Mouse (Mus musculus): ENCODE data around the gene Rasgrp2.

Rasgrp2 gene

GRCm38 (mm10) chr19:6399285-6400095, at the start of gene Rasgrp2:
Gene Rasgrp2, plus strand, starts transcription at chr19:6399340.
- no peak for DNase-seq (ENCODE audit: low spot score)

GRCm38 (mm10) chr19:6351431-6352106, 47.6 kb upstream of the Rasgrp2 start:
- no peak for DNase-seq (ENCODE audit: low spot score)

GRCm38 (mm10) chr19:6352107-6352505, 47.0 kb upstream of the Rasgrp2 start:
- DNase-seq (ENCODE audit: low spot score): no peak

GRCm38 (mm10) chr19:6354030-6354429, 45.1 kb upstream of the Rasgrp2 start:
- DNase-seq (ENCODE audit: low spot score): no peak

DNA sequence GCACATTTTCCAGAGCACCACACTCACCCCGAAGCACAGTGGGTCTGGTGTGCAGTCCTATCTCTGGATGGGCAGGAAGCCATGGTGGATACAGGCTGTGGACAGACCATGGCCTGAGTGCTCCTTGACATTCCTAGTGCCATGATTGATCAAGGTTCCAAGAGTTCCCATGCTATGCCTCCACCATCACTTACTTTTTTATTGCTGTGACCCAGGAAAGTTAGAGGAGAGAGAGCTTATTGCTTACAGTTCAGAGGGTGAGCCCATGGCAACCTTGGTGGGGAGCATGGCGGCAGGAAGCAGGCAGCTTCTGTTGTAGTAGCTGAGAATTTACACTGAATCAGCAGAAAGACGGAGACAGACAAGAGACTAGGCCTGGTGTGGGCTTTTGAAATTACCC, 37.8 kb upstream of the Rasgrp2 start:
- no peak for DNase-seq (ENCODE audit: low spot score)

- no peak for DNase-seq (ENCODE audit: low spot score)
These were observed 36.1 kb upstream of the Rasgrp2 start for GRCm38 (mm10) chr19:6363091-6363410.

GRCm38 (mm10) chr19:6363411-6364240, 35.5 kb upstream of the Rasgrp2 start, which contains the start of gene Sf1:
Gene Sf1, plus strand, starts transcription at chr19:6363690.
- peak; percentile 99 for DNase-seq (ENCODE audit: low spot score)

GRCm38 (mm10) chr19:6364317-6364725, 34.8 kb upstream of the Rasgrp2 start:
- peak; percentile 88 for DNase-seq (ENCODE audit: low spot score)

GRCm38 (mm10) chr19:6364842-6365241, 34.3 kb upstream of the Rasgrp2 start:
- no peak for DNase-seq (ENCODE audit: low spot score)

DNA sequence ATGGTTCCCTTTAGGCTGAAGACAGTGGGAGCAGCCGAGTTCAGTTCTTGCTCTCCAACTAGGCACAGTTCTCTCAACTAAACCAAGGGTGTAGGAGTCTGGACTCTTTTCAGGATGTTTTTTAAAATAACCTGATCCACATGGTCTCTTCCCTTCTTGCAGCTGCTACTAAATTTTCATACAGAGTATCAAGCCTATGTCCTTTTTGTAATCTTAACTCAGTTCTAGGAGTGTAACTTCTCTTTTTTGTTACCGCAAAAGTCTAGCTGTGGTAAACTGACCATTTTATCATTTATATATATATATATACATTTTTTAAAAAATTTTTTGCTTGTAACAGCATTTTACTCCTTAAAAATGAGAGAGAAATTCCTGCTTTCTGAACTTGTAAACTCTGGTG, 29.0 kb upstream of the Rasgrp2 start:
- no peak for DNase-seq (ENCODE audit: low spot score)

- DNase-seq (ENCODE audit: low spot score): no peak
These were observed 26.7 kb upstream of the Rasgrp2 start for GRCm38 (mm10) chr19:6372433-6372832.

- DNase-seq (ENCODE audit: low spot score): peak; percentile 84
These were observed 25.4 kb upstream of the Rasgrp2 start for GRCm38 (mm10) chr19:6373539-6374400.

DNA sequence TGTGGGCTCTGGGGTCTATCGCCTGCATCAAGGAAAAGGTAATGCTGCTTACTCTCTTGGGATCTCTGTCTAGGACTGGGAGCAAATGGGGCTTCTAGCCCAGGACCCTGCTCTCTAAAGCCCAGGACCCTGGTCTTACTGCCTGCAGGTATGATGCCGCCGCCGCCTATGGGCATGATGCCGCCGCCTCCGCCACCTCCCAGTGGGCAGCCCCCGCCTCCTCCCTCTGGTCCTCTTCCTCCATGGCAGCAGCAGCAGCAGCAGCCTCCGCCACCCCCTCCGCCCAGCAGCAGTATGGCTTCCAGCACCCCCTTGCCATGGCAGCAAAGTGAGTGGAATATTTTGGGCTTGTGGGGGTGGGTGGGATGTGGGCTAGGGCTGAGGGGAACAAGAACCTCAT, 24.6 kb upstream of the Rasgrp2 start:
- no peak for DNase-seq (ENCODE audit: low spot score)

DNA sequence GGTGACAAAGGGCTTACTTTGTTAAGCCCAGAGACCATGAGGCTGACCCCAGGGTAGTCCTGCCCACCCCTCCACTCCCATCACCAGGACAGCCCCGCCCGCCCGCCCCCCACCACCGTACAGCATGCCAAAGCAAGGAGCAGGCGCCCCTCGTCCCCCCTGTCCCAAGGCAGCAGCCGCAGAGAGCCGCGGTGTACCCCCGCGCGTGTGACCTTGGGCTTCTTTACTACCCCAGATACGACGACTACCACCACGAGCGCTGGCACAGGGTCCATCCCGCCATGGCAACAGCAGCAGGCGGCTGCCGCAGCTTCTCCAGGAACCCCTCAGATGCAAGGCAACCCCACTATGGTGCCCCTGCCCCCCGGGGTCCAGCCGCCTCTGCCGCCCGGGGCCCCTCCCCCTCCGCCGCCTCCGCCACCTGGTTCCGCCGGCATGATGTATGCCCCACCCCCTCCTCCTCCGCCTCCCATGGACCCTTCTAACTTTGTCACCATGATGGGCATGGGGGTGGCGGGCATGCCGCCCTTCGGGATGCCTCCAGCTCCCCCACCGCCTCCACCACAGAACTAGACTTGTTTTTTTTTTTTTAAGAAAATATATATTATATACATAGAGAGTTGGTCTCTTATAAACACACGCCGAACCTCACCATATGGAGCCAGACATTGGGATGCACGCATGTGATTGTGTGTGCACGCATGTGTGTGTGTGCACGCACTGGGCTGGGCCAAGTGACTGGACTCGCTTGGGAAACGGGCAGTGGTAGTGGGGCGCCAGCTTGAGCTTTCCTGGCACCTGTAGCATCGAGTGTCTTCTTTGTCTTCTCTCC, 23.5 kb upstream of the Rasgrp2 start:
- DNase-seq (ENCODE audit: low spot score): no peak

GRCm38 (mm10) chr19:6376255-6376564, 22.9 kb upstream of the Rasgrp2 start:
- DNase-seq (ENCODE audit: low spot score): peak; percentile 53

DNA sequence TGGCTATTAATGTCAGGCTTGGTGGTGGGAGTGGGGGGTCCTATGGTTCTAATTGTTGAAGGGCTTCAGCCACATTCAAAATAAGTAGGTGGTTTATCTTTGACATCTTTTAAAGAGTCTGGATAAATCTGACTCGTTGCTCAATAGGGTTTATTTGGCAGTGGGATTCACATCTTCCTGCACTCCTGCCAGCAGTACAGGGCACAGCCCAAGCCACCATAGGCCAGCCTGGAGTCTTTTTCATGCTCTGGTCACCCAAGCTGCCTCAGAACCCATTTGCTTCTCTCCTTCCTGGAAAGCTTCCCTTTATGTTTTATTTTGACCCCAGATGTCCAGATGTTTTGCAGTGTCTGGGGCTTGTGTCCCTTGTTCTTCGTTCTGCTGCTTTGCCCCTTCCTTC, 22.5 kb upstream of the Rasgrp2 start:
- no peak for DNase-seq (ENCODE audit: low spot score)

DNA sequence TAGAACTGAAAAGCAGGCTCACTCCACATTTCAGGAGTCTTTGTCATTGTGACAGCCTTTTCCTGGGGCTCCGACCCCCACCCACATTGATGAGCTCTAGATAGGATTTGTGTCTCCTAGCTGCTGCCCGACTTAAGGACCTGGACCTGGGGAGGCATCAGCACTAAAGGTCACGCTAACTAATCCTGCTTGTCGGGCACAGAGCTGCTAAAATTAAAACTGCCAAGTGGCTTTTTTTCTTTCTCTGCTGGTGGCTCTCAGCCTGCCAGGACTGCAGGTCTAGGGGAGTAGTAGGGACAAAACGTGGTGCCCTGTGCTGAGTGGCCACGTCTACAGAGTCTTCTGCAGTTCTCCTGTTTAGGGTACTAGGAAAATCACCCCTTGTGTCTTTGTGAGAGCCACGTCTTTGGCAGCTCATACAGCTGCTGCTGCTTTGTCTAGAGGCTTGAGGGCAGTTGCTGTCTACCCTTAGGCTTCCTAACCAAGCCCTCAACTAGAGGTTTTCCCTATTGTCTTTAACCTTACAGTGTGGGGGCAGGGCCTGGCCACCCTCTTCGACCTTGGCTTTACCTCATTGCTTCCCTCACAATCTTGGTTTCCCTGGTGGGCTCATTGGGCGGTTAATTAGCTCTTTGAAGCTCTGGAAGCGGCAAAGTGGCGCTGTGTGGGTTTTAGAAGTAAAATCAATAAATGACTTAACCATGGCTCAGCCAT, 21.7 kb upstream of the Rasgrp2 start:
- no peak for DNase-seq (ENCODE audit: low spot score)

DNA sequence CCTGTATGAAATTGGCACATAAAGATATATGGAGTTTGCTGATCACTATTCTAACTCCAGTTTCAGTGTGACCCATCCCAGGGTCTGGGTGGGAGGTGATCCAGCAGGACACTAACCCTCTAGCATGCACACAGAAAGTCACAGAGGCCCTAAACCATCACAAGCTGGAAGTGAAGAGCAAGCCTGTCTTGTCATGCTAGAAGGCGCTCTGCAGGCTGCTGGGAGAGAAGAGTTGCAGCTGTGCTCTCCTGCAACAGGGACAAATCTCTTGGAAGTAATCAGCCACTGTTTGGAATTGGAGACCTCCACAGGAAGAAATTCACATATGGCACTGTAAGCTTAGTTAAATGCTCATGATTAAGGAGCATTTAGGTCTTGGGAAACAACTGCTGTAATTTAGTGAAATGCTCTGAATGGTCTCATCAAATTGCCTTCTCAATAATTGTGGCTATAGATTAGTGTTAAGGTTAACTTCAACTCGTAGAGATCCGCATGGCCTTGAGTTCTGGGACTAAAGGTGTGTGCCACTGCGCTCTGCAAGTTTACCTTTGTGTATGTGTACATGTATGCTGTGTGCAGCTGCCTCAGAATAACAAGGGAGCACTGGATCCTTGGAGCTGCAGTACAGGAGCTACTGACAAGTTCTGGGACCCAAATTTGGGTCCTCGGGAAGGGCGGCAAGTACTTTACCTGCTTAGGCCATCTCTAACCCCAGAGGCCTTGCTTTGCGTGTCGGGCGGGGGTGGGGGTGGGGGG, 18.6 kb upstream of the Rasgrp2 start:
- DNase-seq (ENCODE audit: low spot score): no peak

DNA sequence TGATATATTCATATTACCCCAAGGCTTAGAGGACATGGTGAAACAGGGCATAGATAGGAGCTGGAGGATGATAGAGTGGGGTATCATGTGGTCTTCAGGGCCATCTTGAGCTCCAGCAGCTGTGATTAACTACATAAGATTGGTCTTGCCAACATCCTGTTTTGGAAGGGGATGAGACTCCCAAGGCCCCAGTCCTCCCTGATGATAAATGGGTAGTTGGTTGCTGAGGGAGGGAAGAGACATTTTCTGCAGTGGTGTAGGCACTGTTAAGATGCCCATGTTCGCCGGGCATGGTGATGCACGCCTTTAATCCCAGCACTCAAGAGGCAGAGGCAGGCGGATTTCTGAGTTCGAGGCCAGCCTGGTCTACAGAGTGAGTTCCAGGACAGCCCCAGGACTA, 17.9 kb upstream of the Rasgrp2 start:
- DNase-seq (ENCODE audit: low spot score): no peak
